Mouse (Mus musculus) kidney, postnatal 14 days (tissue): ENCODE results near the gene Ube2c.

Source experiments
- DNase-seq: peaks from one replicate; pipeline ENCODE4 v3.0.0; 2022; ENCODE audit warnings: mixed read lengths

The Ube2c gene

GRCm38 (mm10) chr2:164823969-164824368, 54.3 kb downstream of the Ube2c start:
- no peak for DNase-seq

GRCm38 (mm10) chr2:164825521-164825920, 55.8 kb downstream of the Ube2c start:
- DNase-seq, result no peak

GRCm38 (mm10) chr2:164827146-164827850, 57.6 kb downstream of the Ube2c start:
- DNase-seq, result no peak
